Mouse (Mus musculus) skeletal muscle tissue, adult 2 months (tissue): ENCODE data around the gene Scn4a.
A peak's percentile ranks its signal among the peaks of the same experiment; 100 is the strongest.

Experiments
- DNase-seq: peaks from one replicate; pipeline ENCODE4 v3.0.0-alpha.2; 2012; ENCODE audit warnings: low read depth, low spot score

The Scn4a gene

DNA sequence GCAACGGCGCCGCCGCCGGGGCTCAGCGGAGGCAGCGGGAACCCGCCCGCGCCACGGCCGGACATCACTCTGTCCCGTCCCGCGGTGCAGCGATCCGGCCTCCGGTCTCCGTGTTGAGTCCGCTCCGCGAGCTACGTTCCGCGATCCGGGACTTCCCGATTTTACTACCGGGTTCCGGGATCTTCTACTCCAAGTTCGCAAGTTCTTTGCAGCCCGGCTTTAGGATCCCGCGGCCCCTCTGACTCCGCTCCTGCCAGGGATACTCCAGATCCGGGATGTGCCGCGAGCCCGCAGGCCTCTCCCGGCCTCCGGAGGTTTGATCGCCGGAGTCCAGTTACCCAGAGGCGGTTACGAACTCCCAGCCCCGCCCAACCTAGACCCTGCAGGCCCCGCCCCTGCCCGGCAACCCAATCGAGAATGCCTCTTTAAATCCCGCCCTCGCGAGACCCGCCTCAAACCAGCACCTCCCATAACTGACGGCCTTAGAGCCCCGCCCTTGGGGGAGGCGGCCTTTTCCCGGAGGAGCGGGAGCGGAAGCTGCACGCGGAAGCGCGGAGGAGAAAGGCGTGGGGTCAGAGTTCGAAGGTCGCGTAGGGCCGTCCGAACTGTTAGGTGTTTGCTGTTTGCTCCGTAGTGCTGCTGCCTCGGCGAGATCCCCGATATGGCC lies 80.3 kb downstream of the Scn4a start, which contains the start of gene Smarcd2:
Gene Smarcd2 (minus strand): TSS at position 329 of the 667 bp plus-strand sequence.
- DNase-seq, result peak; percentile 98

DNA sequence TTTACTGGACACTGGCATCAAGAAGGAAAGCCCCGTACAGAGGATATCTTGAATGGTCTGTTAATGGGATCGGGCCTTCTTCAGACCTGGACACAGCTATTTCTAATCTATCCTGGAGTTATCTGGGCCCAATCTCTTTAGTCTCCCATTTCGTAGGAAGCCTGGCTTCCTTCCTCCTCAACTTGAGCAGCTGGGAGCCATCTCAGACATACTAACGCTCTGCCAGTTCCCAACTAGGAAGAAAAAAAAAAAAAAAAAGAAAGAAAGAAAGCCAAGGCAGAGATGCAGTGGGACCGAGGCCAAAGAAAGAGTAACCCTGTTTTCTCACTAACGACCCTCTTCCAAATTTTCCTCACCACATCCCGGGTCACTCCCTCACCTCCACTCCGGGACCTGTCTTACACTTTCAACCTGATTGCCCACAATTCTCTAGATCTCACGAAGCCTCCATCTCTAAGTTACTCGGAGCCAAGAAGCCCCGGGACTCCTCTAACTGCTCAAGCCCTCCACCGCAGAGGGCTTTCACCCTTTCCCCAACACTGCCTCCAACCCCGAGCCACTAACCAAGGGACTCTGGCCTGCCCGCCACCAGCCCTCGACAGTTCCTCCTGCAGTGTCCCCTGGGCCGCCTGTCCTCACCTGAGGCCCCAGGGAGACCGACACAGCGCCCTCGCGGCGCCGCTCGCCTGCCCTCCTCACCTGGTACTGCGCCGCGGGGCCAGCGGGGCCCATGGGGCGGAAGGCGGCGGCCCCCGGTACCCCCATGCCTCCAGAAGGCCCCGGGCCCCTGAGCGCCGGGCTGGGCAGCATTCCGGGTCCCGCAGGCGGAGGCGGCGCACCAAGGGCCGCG lies 81.1 kb downstream of the Scn4a start:
- peak; percentile 36 for DNase-seq

DNA sequence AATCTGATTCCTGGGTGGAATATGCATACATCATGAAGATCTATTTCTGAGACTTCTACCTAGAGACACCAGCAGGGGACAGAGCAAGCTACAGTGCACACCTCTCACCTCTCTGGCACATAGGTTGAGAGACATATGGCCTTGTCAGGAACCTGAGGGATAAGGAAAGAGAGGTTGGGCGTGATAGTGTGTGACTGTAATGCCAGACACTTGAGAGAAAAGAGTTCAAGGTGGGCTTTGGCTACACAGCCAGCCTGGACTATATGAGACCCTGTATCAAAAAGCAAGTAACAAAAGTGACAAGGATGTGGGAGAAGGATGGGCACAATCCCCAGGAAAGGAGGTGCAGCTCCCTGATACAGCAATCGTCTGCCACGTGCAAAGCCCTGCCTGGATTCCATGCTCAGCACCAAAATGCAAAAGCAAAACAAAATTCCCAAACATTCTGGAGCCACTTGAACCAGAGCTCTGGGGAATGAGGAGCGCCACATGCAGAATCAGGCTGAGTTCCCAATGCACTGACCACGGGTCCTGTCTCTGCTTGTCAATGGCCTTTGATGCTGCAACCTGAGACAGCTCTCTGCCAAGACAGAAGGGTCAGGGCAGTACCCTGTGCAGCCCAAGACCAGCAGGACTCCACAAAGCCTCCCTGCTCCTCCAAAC lies 81.8 kb downstream of the Scn4a start:
- no peak for DNase-seq

DNA sequence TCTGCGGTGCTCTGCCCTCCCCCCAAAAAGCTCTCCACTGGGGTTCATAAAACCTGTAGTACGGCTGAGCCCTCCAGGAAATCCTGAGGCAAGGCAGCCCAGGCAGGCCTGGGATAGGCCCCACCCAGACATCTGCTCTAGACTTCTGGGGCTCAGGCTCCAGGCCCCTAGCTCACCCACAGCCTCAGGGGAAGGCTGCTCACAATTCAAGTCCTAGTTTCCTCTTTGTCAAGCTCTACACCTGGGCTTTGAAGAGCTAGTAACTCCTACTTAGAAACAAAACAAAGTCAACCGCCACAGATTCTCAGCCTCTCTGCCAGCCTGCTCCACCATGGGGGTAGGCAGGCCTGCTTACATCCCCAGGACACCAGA lies 84.0 kb downstream of the Scn4a start:
- peak; percentile 30 for DNase-seq
